Mouse (Mus musculus) ovary, postnatal 10 days (tissue): ENCODE data around the gene Ifitm2.

Source experiments
- DNase-seq: peaks from one replicate; pipeline ENCODE4 v3.0.0; 2022; ENCODE audit warnings: low spot score

Ifitm2 gene

GRCm38 (mm10) chr7:140942811-140943210 is 13.0 kb downstream of the Ifitm2 start:
- no peak for DNase-seq

- DNase-seq, result no peak
Observed at GRCm38 (mm10) chr7:140942341-140942740, 13.4 kb downstream of the Ifitm2 start.

- DNase-seq, result peak; percentile 67
Observed at GRCm38 (mm10) chr7:140941222-140942051, 14.3 kb downstream of the Ifitm2 start, which contains the start of gene Pgghg. Gene Pgghg, plus strand, starts transcription at chr7:140941391.

- DNase-seq, result no peak
Observed at GRCm38 (mm10) chr7:140939669-140940171, 16.1 kb downstream of the Ifitm2 start.

- DNase-seq, result no peak
Observed at GRCm38 (mm10) chr7:140938896-140939295, 16.9 kb downstream of the Ifitm2 start.

GRCm38 (mm10) chr7:140938436-140938835 is 17.4 kb downstream of the Ifitm2 start:
- no peak for DNase-seq

- DNase-seq, result no peak
Observed at GRCm38 (mm10) chr7:140927181-140927580, 28.6 kb downstream of the Ifitm2 start.

GRCm38 (mm10) chr7:140923070-140923775 is 32.6 kb downstream of the Ifitm2 start:
- no peak for DNase-seq

- no peak for DNase-seq
Observed at GRCm38 (mm10) chr7:140922398-140923069, 33.3 kb downstream of the Ifitm2 start.

- no peak for DNase-seq
Observed at GRCm38 (mm10) chr7:140921225-140921975, 34.4 kb downstream of the Ifitm2 start.

GRCm38 (mm10) chr7:140920418-140921029 is 35.3 kb downstream of the Ifitm2 start, which contains the start of gene Nlrp6:
Gene Nlrp6, plus strand, starts transcription at chr7:140920902.
- no peak for DNase-seq

GRCm38 (mm10) chr7:140919911-140920310 is 35.9 kb downstream of the Ifitm2 start:
- no peak for DNase-seq

- DNase-seq, result no peak
Observed at GRCm38 (mm10) chr7:140914031-140914690, 41.6 kb downstream of the Ifitm2 start.

GRCm38 (mm10) chr7:140912846-140913482 is 42.8 kb downstream of the Ifitm2 start:
- DNase-seq, result no peak

- DNase-seq, result no peak
Observed at GRCm38 (mm10) chr7:140912293-140912692, 43.5 kb downstream of the Ifitm2 start.

- DNase-seq, result peak; percentile 49
Observed at GRCm38 (mm10) chr7:140908634-140909107, 47.1 kb downstream of the Ifitm2 start.

- DNase-seq, result no peak
Observed at GRCm38 (mm10) chr7:140908181-140908580, 47.6 kb downstream of the Ifitm2 start.

GRCm38 (mm10) chr7:140907697-140908096 is 48.1 kb downstream of the Ifitm2 start:
- DNase-seq, result no peak

GRCm38 (mm10) chr7:140907131-140907530 is 48.7 kb downstream of the Ifitm2 start:
- no peak for DNase-seq

GRCm38 (mm10) chr7:140905642-140906081 is 50.1 kb downstream of the Ifitm2 start:
- no peak for DNase-seq
